Mouse (Mus musculus) CH12.LX (cell line): ENCODE measurements around the gene Lrrc10.
"Not testable (repeated sequence)": the region's sequence is repeated elsewhere in the genome, so short reads cannot be mapped to it uniquely, and the experiment has no call there.

Source experiments
- CTCF ChIP-seq, 2 experiments: IDR thresholded peaks in 1 of 2; conservative IDR thresholded peaks in 1 of 2; 2 replicates each; pipeline ENCODE4 v1.5.1; 2011 to 2012; ENCODE audit warnings: low read depth in 2 of 2, low read length in 2 of 2, improper control_type of control experiment in 1 of 2, inconsistent platforms in 1 of 2, mild to moderate bottlenecking in 1 of 2, moderate library complexity in 1 of 2
- EP300 ChIP-seq: IDR thresholded peaks from 2 replicates; pipeline ENCODE4 v1.6.1; 2011; ENCODE audit warnings: low read length, improper control_type of control experiment
- KAT2A ChIP-seq: IDR thresholded peaks from 2 replicates; pipeline ENCODE4 v1.6.1; 2012; ENCODE audit warnings: low read length, improper control_type of control experiment, inconsistent platforms; ENCODE audit not compliant: insufficient replicate concordance
- POLR2A ChIP-seq: IDR thresholded peaks from 2 replicates; pipeline ENCODE4 v1.6.1; 2011; ENCODE audit warnings: low read depth, mild to moderate bottlenecking, improper control_type of control experiment, low read length

DNA sequence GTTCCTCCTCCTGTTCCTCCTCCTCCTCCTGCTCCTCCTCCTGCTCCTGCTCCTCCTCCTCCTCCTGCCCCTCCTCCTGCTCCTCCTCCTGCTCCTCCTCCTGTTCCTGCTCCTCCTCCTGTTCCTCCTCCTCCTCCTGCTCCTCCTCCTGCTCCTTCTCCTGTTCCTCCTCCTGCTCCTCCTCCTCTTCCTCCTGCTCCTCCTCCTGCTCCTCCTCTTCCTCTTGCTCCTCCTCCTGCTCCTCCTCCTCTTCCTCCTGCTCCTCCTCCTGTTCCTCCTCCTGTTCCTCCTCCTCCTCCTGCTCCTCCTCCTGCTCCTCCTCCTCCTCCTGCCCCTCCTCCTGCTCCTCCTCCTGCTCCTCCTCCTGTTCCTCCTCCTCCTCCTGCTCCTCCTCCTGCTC lies 19.4 kb upstream of the Lrrc10 start:
- TF ChIP-seq POLR2A; CTCF (conservative IDR thresholded peaks at IDR 0.05 in 1 of 2, IDR thresholded peaks at IDR 0.05 in 1 of 2; ENCODE audit: low read depth in 2 of 2, low read length in 2 of 2); EP300; KAT2A: not testable (repeated sequence)
